Mouse (Mus musculus) urinary bladder, postnatal 14 days (tissue): Measurements from ENCODE around the gene Acsm3.
"Not testable (repeated sequence)": the region's sequence is repeated elsewhere in the genome, so short reads cannot be mapped to it uniquely, and the experiment has no call there.

Source experiments
- DNase-seq: peaks from one replicate; pipeline ENCODE4 v3.0.0; 2021; ENCODE audit warnings: low spot score

The Acsm3 gene

DNA sequence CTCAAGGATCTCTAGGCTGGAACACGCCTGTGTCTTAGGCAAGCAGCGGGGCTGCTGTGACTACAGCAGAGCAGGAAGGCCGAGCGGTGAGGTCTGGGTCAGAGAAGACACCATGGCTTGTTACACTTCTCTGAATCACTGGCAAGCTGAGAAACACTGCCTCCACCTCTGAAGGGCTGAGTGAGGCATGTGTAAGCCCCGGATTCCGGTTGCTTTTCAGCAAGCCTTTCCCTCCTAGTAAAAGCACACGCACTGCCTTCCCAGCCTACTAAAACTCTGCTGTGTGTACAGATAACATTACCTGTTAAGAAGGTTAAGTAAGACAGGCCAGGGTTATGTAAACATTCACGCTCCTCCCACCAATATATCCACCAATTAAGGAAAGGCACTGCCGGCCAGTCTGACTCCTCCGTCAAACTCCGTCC is at the start of gene Acsm3:
Acsm3 (plus strand) TSS at position 397 of the 425 bp plus-strand sequence.
- peak; percentile 14 for DNase-seq

DNA sequence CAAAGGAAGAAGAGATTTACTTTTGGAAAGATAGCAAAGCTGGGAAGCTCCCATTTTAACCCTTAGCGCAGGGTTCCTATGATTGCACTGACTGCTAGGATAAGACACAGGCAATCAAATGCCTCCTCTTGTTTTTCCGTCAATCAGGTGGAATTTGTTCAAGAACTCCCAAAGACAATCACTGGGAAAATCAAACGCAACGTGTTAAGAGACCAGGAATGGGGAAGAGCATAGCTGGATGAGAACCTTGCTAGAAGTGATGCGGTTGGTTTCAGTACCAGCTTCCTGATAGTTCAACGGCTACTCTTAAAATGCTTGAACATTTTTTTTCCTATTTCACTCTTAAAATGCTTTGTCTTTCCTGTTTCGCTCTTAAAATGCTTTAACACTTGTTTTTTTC is 46.6 kb upstream of the Acsm3 start:
- DNase-seq = no peak

DNA sequence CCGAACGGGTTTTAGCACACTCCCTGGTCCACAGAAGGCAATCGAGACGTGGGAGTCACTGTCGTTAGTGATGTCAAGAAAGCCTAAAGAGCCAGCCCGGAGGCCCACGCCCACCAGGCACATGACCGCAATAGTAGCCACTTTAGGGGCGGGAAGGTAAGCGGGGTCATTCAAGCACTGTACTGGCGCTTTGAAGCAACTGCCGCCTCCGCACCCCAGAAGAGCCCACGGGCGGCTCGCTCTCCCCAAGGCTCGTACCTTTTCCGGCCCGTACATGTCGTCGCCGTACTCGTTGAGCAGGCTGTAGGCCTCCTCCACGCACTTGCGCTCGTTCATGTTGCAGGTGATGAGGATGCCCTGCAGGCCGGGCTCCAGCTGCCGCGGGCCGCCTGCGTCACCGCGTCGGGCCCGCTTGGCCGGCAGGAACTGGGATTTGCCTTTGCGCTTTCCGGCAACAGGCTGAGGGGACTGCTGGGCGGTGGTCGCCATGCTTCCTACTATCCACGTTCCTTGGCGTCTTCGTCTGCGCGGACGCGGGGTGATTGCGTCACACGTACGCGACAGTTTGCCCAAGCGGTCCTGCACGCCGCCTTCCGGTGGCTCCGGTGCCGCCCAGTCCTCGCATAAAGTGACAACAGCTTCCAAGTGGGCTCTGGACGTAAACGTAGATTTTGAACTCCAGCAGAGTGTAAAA is 40.3 kb upstream of the Acsm3 start, which contains the start of gene Thumpd1:
Thumpd1 (minus strand) TSS at position 546 of the 694 bp plus-strand sequence.
- DNase-seq = peak; percentile 93

GRCm38 (mm10) chr7:119720947-119721310 is 39.8 kb upstream of the Acsm3 start:
- no peak for DNase-seq

- no peak for DNase-seq
Observed at GRCm38 (mm10) chr7:119727621-119728020, 33.1 kb upstream of the Acsm3 start.

DNA sequence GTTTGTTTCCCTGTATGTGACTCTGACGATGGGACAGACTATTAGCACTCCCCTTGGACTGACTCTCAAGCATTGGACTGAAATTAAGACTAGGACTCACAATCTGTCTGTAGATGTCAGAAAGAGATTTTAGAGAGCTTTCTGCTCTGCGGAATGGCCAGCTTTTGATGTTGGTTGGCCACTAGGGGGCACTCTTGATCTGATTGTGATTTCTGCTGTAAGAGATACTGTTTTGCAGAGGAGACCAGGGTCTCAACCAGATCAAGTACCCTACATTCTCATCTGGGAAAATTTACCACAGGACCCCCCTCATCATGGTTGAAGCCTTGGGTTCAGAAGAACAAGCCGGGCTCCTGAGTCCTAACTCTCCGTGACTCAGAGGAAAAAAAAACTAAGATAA is 29.5 kb upstream of the Acsm3 start:
- not testable (repeated sequence) for DNase-seq

- DNase-seq = no peak
Observed at GRCm38 (mm10) chr7:119738877-119739276, 21.8 kb upstream of the Acsm3 start.

DNA sequence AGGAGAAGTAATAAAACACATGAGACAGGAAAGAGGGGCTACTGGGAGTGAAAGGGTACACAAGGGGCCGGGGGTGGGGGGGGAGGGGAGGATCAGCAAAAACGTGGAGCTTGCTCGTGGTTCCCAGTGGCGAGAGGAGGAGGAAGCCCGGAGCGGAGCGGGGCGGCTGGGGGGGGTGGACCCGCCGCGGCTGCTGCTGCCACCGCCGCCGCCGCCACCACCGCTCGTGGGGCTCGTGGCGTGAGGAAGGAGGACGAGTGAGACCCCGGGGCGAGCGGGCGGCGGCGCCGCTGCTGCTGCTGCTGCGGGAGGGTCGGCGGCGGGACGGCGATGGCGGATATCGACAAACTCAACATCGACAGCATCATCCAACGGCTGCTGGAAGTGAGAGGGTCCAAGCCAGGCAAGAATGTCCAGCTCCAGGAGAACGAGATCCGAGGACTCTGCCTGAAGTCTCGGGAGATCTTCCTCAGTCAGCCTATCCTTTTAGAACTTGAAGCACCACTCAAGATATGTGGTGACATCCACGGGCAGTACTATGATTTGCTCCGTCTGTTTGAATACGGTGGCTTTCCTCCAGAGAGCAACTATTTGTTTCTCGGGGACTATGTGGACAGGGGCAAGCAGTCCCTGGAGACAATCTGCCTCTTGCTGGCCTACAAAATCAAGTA is 20.8 kb upstream of the Acsm3 start:
- not testable (repeated sequence) for DNase-seq

GRCm38 (mm10) chr7:119744321-119744720 is 16.4 kb upstream of the Acsm3 start:
- no peak for DNase-seq

- DNase-seq = no peak
Observed at GRCm38 (mm10) chr7:119745869-119746268, 14.9 kb upstream of the Acsm3 start.

- DNase-seq = no peak
Observed at GRCm38 (mm10) chr7:119748761-119749160, 12.0 kb upstream of the Acsm3 start.

- no peak for DNase-seq
Observed at GRCm38 (mm10) chr7:119749942-119750341, 10.8 kb upstream of the Acsm3 start.

GRCm38 (mm10) chr7:119753696-119754095 is 7.0 kb upstream of the Acsm3 start:
- DNase-seq = no peak

GRCm38 (mm10) chr7:119762166-119762697 is 1.5 kb downstream of the Acsm3 start:
- no peak for DNase-seq

- DNase-seq = no peak
Observed at GRCm38 (mm10) chr7:119764377-119764776, 3.7 kb downstream of the Acsm3 start.

DNA sequence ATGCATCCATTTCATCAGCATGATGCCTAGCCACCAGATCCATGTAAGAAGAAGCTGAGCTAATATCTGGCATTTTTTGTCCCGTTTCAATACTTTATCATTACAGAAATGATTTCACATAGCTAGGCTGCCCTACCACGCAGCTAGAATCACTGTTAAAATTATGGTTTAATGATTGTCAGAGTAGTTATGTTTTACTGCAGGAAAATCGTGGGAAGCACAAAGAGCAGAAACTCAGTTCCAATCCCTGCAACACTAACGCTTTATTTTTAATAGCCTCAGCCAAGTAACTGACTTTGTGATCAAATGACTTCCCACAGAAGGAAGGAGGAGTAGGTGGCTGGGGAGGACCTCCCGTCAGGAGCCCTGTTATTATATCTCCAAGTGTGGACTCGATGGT is 6.3 kb downstream of the Acsm3 start:
- DNase-seq = no peak

DNA sequence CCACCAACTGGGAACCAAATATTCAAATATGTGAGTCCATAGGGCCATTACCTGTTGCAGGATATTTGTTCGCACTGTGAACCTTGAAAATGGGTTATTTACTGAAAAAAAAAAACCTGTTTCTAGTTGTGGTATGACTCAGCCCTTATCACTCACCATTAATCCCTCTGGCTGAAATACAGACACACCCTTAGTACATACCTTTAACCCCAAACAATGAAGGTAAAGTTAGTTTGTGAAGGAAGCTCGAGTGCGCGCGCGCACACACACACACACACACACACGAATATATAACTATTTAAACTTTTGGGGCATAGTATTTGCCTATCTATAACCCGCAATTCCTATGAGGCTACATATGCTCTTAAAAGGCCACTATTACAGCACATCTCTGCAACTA is 9.2 kb downstream of the Acsm3 start:
- no peak for DNase-seq

DNA sequence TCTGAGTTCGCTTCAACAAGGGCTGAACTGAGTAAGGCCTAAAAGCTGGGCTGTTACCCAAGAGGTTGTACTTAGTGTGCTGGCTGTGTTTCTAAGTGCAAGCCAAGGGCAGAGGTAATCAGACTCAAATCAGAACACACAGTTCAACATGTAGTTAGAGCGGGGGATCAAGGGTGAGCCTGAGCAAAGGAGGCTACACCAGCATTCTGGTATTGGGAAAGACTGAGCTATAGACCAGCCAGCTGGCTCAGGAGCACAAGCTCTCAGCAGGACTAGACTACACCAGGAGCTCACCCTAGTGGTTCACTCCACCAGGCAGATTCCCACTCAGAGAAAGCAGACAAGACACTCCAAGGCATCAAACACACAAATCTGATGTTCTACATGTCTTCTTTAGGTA is 22.7 kb downstream of the Acsm3 start:
- DNase-seq = peak; percentile 30

- DNase-seq = no peak
Observed at GRCm38 (mm10) chr7:119784908-119785307, 24.2 kb downstream of the Acsm3 start.

DNA sequence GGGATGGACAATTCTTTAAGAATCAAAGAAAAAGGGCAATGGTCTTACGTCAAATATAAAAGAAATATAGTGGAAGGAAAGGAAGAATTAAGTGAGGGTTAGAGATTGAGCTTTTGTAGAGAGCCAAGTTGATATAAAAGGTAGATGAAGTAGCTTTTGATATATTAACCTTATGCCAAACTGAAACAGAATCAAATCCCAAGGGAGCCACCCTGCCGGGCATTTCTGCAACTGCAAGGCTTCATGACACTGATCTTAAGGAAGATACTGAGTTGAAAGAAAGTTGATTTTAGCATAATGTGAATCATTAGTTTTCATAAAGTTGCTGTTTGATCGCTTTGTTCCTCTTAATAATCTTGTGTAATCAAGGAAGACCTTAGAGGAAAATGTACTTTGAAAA is 28.3 kb downstream of the Acsm3 start:
- no peak for DNase-seq

GRCm38 (mm10) chr7:119793586-119794250 is 33.0 kb downstream of the Acsm3 start, which contains the start of the genes Rexo5 and Eri2:
Gene Rexo5, plus strand, starts transcription at chr7:119794006.
Gene Eri2, minus strand, starts transcription at chr7:119794058.
- DNase-seq = peak; percentile 88

DNA sequence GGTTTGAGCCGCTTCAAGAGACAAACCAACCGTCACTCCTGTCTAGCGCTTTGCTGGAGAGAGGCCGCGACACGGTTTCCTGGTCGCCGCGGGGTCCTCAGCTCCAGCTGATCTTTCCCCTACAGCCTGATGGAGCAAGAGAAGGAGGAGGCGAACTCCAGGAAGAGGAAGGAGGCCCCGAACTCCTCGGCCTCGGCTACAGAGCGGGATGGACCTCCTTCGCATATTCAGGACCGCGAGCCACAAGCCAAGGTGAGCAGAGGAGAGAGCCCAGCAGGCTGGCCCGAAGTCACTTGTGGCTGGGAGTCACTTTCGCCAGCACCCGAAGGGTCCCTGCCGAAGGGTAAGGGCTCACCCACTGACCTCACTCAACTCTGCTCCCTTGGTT is 33.5 kb downstream of the Acsm3 start:
- DNase-seq = no peak

DNA sequence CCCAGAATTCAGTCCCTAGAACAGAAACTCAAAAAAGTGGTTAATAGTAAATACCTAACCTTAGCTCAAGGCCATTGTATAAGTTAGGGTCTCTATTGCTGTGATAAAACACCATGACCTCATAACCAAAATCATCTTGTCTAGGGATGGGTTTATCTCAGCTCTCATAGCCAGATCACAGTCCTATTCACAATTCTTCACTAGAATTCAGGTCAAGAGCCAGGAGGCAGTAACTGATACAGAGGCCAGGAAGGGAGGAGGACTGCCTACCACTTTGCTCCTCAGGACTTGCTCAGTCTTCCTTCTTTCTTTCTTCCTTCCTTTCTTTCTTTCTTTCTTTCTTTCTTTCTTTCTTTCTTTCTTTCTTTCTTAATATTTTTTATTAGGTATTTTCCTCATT is 34.6 kb downstream of the Acsm3 start:
- no peak for DNase-seq
